Mouse (Mus musculus): Measurements from ENCODE around the gene Ikzf3.
A peak's percentile ranks its signal among the peaks of the same experiment; 100 is the strongest.

Gene Ikzf3

DNA sequence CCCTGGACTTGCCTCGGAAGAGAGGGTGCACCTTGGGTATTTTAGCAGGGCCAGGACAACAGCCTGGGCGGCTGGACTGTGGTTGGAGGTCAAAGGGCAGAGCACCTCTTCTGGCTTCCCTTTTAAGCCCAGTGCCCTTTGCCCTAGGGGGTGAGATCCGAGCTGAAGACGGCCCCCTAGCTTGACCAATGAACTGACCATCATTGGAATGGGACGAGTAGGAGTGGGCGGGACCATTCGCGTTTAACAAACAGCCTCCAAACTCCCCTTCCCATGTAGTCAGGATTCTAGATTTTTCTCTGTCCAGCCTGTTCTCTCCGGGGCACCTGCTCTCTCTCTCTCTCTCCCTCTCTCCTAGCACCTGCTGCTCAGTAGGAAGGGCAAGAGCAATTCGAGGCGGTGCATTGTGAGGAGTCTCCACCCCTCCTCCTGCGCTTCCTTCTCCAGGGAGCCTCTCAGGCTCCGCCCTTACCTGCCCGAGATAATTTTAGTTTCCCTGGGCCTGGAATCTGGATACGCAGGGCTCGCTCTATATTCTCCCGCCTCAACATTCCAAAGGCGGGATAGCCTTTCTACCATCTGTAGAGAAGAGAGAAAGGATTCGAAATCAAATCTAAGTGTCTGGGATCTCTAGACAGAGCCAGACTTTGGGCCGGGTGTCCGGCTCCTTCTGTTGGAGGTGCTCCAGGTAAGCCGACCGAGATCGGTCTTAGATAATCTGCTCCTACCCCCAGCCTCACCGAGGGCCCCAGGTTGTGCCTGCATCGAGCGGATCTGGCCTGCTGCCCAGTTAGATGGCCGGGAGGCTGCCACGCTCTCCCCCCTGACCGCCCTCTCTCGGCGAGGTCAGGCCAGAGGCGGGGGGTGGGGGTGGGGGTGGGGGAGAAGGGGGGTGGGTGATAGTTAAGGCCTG, 99.0 kb downstream of the Ikzf3 start:
- DNase-seq (ENCODE audit: low read depth, low spot score): no peak

DNA sequence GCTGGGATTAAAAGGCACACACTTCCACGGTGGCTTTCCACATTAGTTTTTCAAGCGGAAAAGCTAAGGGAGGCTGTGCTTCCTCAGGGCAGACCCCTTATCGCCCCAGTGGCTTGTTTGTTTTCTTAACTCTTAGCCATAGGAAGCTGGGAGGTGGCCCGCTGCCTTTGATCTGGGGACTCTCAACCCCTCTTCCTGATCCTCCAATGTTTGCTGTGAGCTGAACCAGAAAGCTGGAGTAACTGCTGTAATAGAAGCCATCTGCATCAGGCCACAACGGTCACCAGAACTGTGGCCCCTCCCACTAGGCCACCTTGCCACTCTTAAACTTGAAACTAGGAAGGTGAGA, 99.6 kb downstream of the Ikzf3 start, which contains the start of gene Grb7:
Gene Grb7, plus strand, starts transcription at position 182 of the 349 bp plus-strand sequence.
- DNase-seq (ENCODE audit: low read depth, low spot score): no peak

DNA sequence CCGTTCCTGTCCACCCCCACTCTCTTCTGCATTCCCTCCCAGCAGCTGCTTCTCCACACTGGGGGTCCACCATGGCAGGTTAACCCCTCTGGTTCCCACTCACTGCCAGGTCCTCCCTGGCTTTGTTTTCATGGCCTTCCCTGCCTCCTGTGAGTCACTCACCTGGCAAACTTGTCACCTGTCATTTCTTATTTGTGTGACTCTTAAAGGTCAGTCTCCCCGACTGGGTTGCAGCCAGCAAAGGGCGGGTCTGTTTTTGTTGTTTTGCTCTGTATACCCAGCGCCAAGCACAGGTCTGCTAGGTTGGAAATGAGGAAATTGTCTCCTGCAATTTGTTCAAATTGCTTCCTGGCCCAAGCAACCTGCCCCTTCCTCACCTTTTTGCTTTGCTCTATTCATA, 100.2 kb downstream of the Ikzf3 start:
- DNase-seq (ENCODE audit: low read depth, low spot score): no peak

DNA sequence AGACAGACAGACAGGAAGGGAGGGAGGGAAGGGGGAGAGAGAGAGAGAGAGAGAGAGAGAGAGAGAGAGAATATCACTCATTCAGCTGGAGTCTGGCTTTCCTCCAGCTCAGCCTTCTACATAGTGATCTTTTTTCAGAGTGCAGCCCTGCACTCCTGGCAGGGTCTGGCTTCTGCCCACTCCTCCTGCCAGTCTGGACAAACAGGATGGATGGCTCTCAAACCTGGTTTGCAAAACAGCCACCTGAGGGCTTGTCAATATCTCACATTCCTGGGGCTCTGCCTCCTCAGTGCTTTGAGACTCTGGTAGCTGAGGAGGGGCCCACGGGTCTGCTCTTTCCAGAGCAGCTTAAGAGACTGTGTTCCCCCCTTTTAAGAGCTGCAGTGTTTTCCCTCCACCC, 100.6 kb downstream of the Ikzf3 start:
- no peak for DNase-seq (ENCODE audit: low read depth, low spot score)

DNA sequence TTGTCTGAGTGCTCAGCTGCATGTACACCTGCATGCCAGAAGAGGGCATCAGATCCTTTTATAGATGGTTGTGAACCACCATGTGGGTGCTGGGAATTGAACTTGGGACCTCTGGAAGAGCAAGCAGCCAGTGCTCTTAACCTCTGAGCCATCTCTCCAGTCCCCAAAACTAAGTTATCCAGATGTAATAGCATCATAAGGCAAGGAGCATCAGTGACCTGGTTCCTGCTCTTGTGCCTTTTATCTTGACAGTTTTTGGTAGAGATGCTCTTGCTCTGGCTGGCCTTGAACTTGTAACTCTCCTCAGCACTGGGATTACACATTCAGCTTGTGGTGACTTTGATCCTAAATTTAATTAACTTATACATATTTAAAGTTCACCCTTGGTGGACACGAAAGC, 102.1 kb downstream of the Ikzf3 start:
- DNase-seq (ENCODE audit: low read depth, low spot score): no peak

DNA sequence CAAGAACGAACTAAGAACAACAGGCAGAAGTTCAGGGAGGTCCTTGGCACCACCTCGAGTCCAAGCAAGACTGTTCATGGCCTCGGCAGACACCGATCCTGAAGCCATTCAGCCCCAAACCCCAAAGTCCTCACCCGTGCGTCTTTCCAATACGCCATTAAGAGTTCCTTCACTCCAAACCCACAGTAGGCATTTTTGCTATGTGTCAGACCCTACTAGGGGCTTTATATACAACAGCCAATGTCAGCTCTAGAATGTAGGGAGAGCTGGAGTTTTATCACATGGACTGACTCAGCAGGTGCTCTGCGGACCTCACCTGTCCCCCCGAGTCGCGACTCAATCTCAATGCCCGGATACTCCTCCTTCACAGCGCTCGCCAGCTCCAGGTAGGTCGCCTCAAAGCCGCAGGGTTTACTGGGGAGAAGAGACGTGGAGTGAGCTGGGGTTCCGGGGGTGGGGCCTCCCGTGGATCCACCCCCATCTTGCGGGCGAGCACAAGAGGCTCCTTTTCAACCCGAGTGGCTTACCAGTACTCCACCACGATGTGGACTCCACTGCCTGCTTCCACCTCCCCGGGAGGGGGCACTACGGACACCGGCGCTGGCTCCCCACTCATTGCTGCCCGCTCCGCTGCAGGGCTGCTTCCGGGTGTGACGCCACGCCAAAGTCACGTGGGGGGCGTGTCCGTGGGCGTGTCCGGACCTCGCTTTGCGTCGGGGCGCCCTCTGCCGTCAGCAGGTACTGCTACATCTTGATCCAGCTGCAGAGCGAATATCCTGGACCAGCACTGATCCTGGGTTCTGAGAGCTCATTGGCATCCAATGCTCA, 107.3 kb downstream of the Ikzf3 start, which contains the start of gene Mien1:
Gene Mien1, minus strand, starts transcription at position 661 of the 828 bp plus-strand sequence.
- peak; percentile 91 for DNase-seq (ENCODE audit: low read depth, low spot score)

DNA sequence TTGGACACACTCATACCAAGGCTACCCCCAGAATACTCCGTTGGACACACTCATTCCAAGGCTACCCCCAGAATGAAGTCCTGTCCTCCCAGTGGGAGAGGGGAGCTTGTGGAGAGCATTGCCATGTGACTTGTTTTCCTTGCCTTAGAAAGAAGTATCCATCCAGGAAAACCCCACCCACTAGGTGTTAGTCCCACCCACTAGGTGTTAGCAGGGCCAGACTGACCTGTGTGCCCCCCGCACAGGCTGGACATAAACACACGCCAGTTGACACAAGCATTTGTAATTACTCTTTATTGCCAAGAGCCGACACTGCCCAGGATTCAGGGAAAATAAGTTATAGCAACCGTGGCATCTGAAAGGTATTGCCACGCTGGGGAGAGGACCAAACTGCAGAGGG, 108.4 kb downstream of the Ikzf3 start:
- no peak for DNase-seq (ENCODE audit: low read depth, low spot score)

DNA sequence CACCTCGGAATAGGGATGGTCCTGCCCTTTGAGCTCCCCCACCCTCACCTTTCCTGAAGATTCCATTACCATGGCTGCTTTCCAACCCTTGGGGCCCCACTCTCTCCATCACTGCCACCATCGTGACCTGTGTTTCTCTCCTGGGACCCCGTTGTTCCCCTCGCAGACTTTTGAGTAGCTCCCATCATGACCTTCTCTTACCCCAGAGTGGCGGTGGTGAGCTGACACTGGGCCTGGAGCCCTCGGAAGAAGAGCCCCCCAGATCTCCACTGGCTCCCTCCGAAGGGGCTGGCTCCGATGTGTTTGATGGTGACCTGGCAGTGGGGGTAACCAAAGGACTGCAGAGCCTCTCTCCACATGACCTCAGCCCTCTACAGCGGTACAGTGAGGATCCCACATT, 110.1 kb downstream of the Ikzf3 start:
- no peak for DNase-seq (ENCODE audit: low read depth, low spot score)

DNA sequence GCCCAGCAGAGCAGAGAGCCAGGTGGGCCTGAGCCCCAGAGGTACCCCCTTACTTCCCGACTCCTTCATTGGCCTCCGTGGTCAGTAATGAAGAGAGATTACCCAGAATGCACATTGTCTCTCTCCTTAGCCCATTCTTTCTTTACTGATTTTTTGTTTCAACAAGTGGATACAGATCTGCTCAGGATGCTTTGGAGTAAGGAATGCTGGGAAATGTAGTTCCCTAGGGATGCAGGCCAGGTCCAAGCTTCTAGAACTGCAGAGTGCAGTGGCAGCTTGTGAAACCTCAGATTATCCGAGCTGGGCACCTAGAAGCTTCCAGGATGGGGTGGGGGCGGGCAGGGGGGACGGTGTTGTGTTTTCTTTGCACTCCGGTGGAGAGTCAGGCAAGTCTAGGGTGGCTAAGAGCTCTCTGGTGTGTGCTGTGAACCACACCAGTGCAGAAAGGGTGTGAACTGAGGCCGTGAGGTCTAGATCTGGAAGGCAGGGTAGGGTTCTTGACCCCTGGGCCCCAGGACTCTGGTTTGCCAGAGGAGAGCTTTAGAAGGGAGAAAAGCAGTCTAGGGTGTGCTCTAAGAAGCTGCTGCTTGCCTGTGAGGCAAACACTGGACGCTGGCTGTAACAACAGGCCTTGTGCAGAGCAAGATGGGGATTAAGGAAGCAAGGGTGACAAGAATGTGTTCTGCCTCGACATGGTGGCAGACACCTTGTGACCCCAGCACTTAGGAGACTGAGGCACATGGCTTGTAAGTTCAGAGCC, 113.9 kb downstream of the Ikzf3 start:
- no peak for DNase-seq (ENCODE audit: low read depth, low spot score)

DNA sequence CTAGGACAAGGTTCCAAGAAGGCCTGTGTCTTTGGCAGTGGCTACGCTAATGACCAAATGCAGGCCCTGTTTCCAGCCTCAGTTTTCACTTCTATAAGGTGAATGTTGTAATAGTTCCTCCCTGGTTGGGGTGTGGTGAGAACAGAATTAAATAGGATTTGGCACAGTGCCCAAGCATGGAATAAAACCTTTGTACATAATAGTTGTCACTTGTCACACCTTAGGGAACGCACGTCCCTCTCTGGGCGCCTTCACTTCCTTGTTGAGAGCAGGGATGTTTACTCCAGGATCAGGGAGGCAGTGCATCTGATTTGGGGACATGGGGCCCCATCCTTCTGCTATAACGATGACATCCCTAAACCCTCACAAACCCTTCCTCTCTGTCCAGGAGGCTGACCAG, 117.4 kb downstream of the Ikzf3 start:
- no peak for DNase-seq (ENCODE audit: low read depth, low spot score)

DNA sequence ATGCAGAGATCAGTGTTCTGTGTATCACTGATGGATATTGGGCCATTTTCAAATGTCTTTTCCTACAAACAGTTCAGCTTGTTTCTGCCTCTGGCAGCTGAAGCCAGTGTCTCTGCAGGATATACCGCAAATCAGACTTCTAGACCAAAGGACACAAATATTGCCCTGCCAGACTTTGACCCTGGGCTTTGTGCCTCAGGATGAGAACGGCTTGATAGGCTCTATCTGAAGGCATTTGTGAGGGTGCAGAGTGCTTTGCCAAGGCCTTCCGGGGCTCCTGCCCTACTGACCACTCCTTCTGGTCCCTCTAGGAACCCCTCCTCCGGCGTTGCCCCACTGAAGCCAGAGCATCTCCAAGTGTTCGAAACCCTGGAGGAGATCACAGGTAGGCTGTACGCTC, 119.2 kb downstream of the Ikzf3 start:
- DNase-seq (ENCODE audit: low read depth, low spot score): no peak

DNA sequence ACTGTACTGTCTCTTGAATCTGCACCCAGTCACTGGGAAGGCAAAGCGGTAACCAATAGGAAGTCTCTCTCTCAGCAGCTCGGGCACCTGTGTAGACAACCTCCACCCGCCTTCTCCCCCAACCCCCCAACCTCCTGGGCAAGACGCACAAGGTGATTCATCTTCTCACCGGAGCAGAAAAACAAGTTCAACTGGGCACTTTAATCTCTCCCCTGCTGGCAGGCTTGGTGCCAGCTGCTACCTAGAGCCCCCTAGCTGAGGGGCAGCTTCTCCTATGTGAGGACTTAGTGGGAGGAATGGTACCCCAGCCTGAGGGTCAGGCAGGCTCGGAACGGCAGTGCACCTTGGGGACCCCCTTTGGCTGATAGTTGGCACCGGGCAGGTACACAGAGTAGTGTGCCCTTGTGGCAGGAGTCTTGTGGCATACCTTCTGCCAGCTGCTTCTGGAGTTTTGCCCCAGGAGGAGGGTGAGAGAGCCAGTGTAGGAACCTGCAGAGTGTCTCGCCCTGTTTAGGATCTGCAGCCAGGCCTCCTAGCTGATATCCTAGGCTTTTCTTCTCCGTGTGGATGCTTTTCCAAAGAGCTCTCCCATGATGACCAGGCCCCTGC, 126.8 kb downstream of the Ikzf3 start:
- DNase-seq (ENCODE audit: low read depth, low spot score): no peak

DNA sequence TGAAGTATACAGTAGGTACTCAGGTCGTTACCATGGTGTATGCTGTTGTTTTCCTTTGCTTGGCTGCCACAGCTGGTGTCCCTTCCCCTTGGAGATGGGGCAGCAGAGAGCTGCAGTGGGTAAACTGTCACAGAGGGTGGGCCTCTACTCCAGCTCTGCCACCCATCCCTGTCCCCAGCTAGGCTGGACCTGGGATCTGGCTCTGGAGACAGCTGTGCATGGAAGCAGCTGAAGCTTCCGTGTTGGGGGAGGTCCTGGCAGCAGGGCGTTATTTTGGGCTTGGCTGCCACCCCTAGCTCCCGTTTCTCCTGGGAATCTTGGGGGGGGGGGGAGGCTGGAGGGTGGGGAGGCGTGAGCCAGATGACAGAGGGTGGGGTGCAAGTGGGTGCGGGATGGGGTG, 127.6 kb downstream of the Ikzf3 start:
- no peak for DNase-seq (ENCODE audit: low read depth, low spot score)

DNA sequence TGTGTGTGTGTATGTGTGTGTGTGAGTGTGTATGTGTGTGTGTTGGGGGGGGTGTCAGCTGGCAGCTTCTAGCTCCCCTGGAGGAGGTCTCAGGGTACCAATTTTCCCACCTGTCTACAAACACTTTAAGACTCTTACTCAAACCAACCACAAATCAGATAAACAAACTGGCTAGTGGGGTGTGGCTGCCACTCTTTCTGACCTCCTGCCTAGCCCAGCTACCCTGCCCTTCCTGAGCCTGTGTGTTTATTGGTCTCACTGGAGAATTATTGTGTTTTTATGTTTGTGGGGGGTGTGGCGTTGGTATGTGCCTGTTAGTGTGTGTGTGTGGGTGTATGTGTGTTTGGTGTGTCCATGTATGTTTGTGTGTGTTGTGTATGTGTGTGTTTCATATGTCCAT, 128.8 kb downstream of the Ikzf3 start:
- no peak for DNase-seq (ENCODE audit: low read depth, low spot score)
